Mouse (Mus musculus) v-Abl transformed pro-B cells (cell line): Measurements from ENCODE around the gene Pdhx.

ENCODE experiments used
- in situ Hi-C, 2 experiments: fragments of 400-800 bp; cut with MboI; formaldehyde crosslinking; loops; one replicate each; pipeline ENCODE4 v1.15.1; 2025; ENCODE audit not compliant: unreplicated experiment in 2 of 2

Gene Pdhx

DNA sequence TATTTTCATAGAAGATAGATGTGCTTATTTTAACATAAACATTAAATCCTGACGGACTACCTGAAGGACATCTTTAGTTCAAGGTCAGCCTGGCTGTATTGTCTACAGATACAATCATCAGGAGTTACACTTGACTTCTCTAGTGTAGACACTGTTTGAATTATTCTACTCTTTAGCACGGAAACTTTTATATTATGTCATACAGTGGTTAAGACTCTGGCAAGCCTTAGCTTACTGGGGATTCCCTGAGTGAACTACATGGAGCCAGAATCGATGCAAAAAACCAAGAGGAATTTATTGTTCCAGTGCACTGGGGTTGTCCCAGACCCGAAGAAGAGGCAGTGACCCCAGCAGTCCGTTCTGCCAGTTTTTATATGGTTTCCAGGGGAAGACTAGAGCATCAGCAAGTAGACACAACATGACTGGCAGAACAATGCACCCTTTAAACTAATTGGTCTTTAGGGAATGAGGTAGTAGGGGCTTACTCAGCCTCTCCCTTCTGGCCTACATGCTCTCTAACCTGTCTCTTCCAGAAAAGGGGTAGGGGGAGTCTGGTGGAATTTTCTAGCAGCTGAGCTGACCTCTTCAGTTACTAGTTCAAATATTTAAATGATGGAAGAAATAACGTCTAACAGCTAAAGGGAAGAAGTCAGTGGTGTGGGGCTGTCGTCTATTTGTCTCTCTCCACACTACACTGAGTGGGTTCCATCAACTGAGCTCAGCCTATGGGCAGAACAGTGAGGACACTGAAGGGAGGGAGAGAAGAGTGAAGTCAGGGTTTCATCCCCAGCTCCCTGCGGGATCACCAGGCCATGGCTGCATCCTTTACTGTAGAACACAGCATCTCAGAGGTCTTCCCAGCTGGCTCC, 6.4 kb downstream of the Pdhx start:
- in situ Hi-C loops = no loop called here

GRCm38 (mm10) chr2:103062865-103063264, 10.4 kb downstream of the Pdhx start:
- in situ Hi-C loops = no loop called here

GRCm38 (mm10) chr2:103058266-103058665, 15.0 kb downstream of the Pdhx start:
- in situ Hi-C loops = no loop called here

GRCm38 (mm10) chr2:103055820-103056219, 17.5 kb downstream of the Pdhx start:
- in situ Hi-C loops = no loop called here

GRCm38 (mm10) chr2:103051937-103052893, 21.1 kb downstream of the Pdhx start:
- in situ Hi-C loops = no loop called here

DNA sequence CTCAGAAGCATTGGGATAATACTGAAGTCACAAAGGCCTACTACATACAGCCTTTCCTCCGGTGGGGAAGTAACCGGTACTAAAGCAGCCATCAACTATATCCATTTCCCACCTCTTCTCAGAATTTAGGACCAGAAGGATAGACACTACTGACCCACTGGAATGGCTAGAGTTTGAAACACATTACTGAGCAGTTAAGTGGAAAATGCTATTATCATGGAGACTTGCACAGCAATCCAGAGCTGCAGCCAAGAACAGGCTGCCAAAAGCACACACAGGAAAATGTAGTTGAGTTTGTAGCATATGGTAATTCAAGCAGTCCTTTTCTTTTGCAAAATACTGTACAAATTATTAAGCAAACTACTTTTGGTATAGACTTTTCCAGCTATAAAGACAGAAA, 28.0 kb downstream of the Pdhx start:
- in situ Hi-C loops = no loop called here

DNA sequence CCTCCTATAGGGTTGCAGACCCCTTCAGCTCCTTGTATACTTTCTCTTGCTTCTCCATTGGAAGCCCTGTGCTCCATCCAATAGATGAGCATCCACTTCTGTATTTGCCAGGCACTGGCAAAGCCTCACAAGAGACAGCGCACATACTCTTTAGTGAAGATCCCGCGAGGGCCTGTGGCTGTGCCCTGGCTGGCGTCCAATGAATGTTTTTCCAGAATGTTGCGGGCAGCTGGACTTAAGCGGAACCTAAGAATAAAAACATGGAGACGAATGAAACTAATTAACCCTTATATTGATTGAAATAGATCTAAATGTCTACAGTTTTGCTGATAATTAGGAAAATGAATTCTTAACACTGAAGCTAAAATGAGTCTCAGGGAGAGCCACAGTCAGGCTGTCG, 32.4 kb downstream of the Pdhx start:
- in situ Hi-C loops = no loop called here

DNA sequence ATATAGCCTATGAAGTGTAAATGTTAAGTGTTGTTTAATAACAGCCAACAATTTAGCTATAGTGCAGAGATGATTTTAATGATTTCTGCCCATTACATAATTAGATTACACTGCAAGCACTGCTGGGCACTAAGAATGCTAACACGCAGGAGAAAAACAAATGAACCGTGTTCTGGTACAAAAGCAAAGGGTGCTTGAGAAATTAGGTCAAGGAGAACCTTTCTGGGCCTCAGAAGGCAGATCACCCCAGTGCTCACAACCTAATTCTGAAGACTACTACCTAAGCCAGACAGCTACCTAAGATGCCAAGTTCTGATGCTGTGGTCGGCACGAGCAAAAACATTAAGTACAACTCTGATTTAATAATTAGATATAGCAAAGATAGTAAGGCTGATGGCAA, 35.5 kb downstream of the Pdhx start:
- in situ Hi-C loops = no loop called here

GRCm38 (mm10) chr2:103022728-103023127, 50.6 kb downstream of the Pdhx start:
- in situ Hi-C loops = no loop called here

- in situ Hi-C loops = no loop called here
These were observed 52.9 kb downstream of the Pdhx start for GRCm38 (mm10) chr2:103020191-103020987.

GRCm38 (mm10) chr2:103018817-103019494, 54.4 kb downstream of the Pdhx start:
- in situ Hi-C loops = loop anchor here in 1 of 2 experiments (5.0 to 10.0 kb wide), 4 partner anchors 217 to 1117 kb away; no protein-coding TSS in a partner anchor

GRCm38 (mm10) chr2:103017391-103017824, 55.9 kb downstream of the Pdhx start:
- in situ Hi-C loops = loop anchor here in 1 of 2 experiments (5.0 to 10.0 kb wide), 4 partner anchors 215 to 1115 kb away; no protein-coding TSS in a partner anchor

- in situ Hi-C loops = loop anchor here in 1 of 2 experiments (5.0 to 10.0 kb wide), 4 partner anchors 214 to 1114 kb away; no protein-coding TSS in a partner anchor
These were observed 57.2 kb downstream of the Pdhx start for GRCm38 (mm10) chr2:103016089-103016488.

GRCm38 (mm10) chr2:103012782-103013575, 60.3 kb downstream of the Pdhx start:
- in situ Hi-C loops = loop anchor here in 1 of 2 experiments (10.0 kb wide), 1 partner anchor 428 kb away; no protein-coding TSS in a partner anchor

DNA sequence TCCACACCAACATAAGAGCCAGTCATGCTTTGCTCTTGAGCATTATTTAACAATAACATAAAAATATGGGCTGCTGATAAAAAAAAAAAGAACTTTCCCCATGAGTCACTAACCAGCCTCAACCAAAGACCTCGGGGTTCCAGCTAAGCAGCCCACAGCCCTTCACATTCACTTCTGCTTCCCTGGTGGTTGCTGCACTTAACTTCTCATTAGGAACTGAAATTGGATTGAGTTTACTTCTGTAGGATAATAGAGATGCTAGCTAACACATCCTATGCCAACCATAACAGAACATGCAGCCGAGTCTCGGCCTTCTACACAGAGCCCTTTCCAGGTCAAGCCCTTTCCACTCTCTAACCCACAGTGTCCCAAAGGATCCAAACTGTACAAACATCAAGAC, 65.1 kb downstream of the Pdhx start:
- in situ Hi-C loops = no loop called here

- in situ Hi-C loops = no loop called here
These were observed 68.7 kb downstream of the Pdhx start for GRCm38 (mm10) chr2:103004599-103004998.

DNA sequence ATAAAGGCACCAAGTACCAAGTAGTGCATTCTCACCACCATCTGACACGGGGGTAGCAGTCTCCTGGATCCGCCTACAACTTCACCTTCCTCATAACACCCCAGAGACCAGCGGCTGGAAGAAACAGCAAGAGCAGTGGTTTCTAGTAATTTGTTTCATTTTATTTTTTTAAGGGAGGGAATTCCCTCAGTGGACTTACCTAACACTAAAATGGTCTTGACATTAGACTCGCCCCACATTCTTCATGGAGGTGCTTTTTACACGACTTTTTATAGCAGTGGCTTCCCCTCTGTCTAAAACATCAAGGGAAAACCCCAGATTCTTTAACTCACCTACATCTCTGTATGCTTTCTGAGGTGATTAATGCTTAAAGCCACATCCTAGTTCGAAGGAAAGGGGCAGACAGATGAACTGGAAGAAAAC, 74.1 kb downstream of the Pdhx start:
- in situ Hi-C loops = no loop called here

DNA sequence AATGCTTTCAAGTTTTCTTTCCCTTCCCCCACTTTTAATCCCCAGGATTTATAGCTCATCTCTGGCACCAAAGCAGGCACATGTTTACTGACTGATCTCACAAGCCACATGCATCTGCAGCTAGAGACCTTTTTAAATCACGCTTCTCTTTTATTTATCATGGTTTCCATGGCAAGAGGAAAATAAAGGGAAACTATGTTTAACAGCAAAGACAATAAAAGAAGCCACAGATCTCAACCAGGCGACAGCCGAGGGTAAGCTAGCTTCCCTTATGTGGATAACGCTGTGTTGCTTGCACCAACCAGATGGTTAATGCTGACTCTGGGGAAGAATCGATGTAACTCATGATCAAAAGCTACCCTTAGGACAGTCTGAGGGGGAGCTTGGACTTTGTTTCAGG, 75.0 kb downstream of the Pdhx start:
- in situ Hi-C loops = no loop called here

- in situ Hi-C loops = no loop called here
These were observed 75.4 kb downstream of the Pdhx start for GRCm38 (mm10) chr2:102997874-102998273.
